Mouse (Mus musculus) ovary, adult 18-20 months (tissue): Measurements from ENCODE around the gene Slc22a3.

Experiments
- DNase-seq: peaks from one replicate; pipeline ENCODE4 v3.0.0; 2022; ENCODE audit warnings: low spot score, mixed read lengths

Gene Slc22a3

DNA sequence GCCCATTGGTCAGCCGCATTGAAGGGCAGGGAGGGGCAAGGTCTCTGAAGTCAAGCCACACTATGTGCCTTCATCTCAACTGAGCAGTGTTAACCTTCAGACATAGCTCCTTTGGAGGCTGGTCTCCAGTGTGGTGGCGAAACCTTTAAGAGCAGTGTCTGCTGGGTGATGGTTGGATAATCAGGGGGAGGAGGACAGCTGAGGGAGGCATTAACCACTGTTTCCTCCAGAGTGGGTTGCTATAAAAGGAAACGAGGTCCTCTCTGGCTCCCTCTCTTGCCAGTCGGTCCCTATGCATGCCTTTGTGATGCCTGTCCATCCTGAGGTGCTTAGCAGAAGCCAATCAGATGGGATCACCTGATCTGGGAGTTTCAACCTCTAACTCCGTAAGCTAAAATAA, 38.8 kb downstream of the Slc22a3 start:
- no peak for DNase-seq

DNA sequence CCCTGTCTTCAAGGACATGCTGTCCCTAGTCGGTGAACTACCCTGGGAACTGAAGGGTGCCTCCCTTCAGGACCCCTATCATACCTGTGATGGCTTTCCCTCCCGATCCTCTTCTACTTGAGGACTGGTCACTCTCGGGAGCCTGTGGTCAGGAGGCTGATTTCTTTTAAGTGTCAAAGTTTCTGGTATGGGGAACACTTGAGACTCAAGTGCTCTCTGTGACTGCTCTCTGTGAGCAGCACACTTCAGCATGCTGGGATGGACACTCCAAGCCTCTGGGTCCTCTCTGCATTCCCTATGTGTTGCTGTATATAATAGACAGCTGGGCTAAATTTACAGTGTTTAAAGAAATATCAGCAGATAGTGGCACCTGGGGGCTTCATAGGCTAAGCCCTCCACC, 39.9 kb downstream of the Slc22a3 start:
- no peak for DNase-seq

DNA sequence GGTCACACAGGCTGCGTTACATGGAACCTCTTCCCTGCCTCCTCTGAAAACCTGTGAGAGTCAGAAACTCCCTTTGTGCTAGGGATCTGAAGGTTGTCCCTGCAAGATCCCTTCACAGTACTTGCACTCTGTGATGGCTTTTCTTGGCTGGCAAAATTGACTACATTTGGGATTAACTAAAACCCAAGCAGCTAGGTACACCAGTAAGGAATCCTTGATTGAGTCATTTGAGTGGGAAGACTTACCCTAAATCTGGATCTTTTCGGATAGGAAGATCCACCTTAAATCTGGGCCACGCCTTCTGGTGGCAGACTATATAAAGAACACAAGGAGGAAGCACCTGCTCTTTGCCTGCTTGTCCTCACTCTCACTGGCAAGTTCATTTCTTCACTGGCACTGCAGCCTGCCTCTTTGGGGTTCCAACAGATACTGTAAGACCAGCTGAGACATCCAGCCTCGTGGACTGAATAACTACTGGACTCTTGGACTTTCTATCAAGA, 41.0 kb downstream of the Slc22a3 start:
- no peak for DNase-seq

DNA sequence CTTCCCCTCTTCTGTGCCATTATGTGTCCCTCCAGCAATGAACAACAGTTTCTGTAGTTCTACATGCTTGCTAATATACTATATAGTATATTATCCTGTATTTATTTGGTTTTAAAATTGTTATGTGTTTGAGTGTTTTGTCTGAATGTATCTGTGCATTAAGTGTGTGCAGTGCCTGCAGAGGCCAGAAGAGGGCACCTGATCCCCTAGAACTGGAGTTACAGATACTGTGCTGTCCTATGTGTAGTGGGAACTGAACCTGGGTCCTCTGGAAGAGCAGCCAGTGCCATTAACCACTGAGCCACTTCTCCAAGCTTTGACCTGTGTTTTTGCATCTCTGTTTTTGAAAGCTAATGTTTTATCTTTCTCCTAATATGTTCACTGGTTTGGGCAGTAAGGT, 46.3 kb downstream of the Slc22a3 start:
- DNase-seq, result no peak

DNA sequence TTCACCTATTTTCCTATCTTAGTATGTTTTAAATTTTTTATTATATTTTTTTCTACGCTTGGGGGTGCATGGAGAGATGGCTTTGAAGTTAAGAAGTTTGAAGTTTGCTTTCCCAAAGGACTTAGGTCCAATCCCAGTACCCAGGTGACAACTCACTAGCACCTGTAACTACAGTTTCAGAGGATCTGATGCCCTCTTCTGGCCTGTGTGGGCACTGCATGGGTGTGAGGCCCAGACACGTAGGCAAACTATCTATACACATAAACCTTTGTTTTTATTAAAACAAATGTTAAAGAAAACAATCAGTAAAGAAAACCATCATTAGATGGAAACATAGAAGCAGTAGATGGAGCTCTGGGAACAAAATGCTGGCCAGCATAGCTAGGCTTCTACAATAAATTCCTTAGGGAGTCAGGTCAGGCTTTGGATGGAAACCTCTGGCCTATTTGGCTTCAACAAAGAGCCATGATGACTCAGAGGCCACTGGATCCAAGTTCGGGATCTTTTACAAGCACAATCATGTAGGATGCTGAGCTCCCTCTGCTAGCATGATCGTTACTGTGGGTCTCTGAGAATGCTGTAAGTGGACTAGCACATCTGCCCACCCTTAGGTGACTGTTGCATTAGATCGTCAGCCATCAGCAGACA, 52.2 kb downstream of the Slc22a3 start:
- no peak for DNase-seq

DNA sequence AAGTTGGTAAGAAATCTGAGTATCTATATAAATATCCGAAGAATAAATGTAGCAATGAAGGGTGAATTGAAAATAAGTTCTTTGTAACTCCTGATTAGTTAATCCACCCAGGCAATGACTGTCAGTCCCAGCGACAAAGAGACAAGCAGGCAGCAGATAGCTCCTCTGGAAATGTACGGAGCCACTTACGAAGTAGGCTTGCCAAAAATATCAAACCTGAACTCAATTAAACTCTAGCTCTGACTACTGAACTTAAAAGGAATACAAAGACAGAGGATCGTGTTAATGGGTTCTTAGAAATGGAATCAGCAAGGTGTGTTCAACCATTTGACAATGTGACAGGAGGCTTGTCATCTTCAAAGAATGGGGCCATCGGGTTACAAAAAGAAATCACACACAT, 53.8 kb downstream of the Slc22a3 start:
- no peak for DNase-seq

DNA sequence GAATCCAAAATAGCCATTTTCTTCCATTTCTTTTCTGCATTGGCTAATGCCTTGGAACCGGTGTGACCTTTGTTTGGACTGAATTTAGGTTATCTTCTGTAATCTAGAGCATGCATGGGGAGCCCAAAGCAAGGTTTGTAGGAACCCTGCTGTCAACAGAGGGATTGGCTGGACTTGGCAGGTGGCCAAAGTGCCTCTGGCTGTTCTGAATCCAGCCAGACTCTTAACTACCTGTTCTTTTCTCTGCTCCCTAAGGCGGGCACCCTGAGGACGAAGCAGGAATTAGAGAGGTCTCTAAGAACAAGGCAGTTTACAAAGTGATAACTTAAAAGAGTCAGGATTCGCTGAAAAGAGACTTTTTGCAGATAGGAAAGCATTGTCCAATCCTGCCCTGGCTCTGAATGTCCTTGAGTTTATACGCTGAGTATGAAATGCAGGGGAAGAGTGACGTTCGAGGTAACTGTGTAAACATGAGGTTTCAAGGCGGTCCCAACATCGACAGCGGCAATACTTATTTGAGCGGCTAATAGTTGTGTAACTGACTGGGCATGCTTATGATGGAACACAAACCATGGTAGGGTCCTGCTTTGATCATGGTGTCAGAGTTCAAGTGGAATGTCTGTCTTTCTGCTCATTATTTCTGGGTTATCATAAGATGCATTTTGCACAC, 54.5 kb downstream of the Slc22a3 start:
- no peak for DNase-seq

DNA sequence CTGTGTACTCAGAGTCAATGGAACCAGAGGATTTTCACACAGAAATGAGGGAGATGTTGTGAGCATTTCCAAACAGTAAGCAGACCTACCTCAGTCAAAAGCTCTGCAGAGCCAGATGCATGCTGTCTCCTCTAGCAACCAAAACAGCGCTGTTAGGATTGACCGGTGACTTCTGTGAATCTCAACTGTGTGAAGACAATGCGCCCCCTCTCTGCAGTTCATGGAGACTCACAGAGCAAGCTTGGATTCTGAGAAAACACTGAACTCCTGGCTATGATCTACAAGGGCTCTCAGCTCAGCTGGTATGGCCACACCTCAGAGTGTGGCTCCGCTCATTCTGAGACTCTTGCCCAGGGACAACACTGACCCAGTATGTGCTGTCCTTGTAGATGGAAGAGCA, 56.3 kb downstream of the Slc22a3 start:
- DNase-seq, result no peak

DNA sequence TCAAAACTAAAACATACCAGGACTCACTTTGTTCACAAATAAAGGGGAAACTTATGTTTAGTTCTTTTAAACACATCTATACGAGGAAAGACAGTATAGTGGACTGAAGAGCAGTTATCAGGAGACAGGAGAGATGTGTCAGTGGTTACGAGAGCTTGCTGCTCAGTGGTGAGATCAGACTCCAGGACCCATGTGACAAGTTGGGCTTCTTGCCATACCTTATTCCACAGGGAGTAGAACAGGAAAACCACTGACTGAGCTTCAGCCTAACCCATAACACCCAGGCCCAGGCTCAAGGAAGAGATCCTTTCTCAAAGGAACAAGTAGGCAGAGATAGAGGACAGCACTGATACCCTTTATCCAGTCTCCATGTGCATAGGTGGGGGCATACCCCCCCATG, 62.9 kb downstream of the Slc22a3 start:
- no peak for DNase-seq

DNA sequence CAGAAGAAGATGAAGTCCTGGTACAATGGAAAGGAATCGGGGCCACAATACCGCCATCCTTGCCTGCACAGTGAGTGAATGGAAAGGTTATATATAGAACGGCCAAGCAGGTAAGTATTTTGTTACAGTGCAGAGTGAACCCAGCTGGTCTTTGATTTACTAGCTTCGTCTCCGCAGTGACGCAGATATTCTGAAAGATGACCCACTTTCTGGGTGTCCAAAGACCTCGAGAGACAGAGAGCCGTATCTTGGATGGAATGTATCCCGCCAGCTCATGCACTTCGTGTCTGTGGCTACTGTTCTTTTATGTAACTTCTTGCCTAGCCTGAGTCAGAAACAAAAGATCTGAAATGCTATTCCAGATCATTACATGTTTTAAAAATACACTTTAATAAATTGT, 69.7 kb downstream of the Slc22a3 start:
- DNase-seq, result no peak

DNA sequence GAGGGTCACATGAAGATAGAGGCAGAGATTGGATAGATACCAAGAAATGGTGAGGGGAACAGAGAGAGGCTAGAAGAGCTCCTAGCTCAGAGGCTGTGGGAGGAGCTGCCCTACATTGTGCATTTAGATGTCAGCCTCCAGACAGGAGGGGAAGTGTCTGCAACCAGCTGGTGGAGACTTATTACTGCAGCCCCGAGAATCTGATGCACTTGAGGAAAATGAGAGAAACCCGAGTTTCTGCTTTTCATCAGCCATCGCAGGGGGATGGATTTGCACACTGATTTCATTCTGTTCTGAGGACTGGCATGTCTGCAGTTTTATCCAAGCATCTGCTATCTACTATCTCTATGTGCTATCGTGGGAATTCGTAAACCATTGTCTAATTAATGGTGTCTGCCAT, 75.8 kb downstream of the Slc22a3 start:
- DNase-seq, result no peak

DNA sequence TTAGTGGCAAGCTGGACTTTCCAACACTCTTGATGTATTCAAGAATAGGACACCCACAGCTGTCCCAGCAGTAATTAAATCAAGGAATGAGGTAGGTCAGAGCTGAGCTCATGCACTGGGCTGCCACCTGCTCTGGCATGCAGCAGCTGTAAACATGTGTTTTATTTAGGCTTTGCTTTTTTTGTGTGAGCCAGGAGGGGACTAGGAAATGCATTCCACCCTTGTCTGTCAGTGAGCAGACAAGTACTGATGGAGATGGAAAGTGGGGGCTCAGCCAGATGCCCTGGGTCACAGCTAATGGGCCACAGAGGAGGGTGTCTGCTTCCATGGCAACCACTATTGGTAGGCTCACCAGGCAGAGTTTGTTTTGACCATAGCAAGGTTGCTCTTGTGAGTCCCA, 79.1 kb downstream of the Slc22a3 start:
- peak; percentile 17 for DNase-seq

DNA sequence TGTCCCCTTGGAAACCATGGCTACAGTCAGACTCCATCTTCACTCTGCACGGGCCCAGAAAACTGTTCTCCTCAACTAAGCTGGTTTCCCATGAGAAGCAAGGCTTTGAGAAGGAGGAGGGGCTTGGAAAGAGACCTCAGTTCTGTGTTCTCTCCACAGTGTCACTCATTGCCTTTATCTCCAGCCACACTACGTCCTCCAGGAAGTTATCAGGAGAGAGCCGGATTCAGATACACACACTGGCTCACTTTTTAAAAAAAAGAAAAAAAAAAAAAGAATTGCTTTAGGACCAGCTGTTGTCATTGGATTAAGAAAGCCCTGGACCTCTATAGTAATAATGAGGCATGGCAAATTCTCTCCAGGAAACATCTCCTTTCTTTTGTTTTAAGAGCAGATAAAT, 80.3 kb downstream of the Slc22a3 start:
- no peak for DNase-seq

DNA sequence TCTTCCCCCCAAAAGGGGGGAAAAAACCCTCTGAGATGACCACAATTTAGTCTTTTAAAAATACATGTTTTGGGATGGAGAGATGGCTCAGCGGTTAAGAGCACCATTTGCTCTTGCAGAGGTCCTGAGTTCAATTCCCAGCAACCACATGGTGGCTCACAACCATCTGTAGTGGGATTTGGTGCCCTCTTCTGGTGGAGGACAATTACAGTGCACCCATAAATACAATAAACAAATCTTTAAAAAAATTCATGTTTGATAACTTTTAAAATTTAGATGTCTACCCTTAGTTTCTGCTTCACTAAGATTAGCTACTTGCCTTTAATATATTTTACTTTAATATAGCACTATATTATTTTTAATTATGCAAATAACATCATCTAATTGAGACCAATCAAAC, 85.4 kb downstream of the Slc22a3 start:
- no peak for DNase-seq

DNA sequence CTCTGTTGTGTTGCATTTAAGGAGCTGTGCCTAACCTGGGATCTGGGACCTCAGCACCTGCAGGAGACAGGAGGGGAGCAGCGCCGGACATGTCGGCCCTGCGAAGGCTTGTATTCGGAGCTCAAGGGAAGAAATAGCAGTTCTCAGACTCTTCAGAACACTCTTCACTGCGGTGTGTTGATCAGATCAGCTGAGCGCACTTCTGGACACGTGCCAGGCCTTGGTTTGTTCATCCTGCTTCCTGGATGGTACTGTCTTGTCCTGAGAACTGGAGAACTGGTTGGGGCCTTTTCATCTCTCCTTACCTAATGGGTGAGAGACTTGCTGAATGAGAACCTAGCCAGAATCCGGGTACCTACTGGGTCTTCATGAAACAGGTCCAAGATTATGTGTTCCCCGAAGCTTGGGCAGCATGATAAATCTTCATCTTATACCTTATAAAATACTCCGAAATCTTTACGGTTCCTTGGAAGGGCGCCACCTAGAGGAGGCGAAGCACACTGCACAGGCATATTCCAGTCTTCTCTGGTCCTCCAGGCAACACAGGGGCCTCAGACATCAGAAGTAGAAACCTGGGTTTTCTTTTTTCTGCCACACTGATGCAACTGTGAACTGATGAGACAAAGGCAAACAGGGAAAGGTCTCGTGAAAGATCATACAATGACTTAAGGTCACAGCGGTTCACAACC, 86.5 kb downstream of the Slc22a3 start:
- DNase-seq, result no peak

DNA sequence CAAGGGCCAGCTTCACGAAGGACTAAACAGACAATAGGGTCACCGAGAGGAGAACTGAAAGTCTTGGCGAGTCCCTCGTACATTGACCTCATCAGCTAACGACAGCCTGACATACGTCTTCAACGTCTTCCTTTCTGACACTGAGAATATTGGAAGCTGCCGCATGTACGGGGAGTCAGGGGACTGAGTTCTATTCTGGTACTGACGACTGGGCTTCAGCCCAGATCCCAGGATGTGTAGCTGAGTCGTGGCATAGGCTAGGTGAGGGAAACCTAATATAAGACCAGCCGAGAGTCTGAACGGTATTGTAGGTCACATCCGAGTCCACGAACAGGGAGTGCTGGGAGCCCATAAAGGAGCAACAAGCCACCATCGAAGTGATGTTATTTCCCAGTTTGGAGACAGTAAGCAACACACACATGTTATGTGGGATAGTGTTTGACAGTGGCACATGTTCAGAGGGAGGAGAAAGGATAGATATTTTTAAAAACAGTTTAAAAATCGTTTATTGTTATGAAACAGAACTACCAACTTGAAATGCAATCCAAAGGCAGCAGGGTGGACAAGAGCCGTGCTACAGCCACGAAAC, 87.9 kb downstream of the Slc22a3 start:
- DNase-seq, result no peak

DNA sequence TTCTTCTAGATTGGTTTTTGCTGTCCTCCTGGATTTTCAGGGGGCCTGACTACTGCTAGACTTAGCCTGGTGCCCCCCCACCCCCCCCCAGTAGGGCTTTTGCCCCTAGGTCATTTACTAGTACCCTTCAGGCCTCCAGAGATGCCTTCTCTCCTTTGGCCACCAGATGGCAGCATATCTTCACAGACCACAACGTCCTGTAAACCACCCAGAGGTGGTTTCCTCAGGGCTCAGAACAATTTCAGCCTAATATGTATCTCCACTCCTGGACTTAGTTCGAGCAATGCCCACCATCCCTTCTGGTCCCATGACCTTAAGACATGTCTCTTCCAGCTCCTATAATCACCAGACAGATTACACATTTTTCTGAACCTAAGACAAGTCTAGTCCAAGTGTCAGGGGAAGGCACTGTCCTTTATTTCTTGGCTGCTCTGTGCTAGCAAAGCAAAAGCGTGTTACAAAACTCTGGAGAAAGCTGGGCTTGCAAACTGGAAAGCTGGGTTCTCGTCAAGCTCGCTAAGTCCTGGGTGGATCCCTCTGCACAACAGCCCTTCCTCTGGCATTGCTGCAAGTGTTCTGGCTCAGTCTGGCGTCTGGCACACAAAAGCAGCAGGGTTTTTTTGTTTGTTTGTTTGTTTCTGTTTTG, 91.1 kb downstream of the Slc22a3 start:
- peak; percentile 20 for DNase-seq

DNA sequence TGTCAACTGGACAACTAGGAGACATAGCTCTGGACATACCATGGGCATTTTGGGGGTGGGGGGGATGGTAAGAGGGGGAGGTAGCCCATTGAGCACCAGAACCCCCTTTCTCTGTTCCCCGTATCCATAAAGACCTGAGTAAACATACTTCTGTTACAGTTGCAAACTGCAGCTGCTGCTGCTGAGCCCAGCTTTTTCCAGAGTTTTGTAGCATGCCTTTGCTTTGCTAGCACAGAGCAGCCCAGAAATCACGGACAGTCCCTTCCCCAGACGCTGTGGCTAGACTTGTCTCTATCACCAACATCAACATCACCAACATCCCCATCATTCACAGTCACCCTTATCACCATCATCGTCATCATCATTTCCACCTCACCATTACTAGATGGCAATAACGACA, 91.8 kb downstream of the Slc22a3 start:
- no peak for DNase-seq

DNA sequence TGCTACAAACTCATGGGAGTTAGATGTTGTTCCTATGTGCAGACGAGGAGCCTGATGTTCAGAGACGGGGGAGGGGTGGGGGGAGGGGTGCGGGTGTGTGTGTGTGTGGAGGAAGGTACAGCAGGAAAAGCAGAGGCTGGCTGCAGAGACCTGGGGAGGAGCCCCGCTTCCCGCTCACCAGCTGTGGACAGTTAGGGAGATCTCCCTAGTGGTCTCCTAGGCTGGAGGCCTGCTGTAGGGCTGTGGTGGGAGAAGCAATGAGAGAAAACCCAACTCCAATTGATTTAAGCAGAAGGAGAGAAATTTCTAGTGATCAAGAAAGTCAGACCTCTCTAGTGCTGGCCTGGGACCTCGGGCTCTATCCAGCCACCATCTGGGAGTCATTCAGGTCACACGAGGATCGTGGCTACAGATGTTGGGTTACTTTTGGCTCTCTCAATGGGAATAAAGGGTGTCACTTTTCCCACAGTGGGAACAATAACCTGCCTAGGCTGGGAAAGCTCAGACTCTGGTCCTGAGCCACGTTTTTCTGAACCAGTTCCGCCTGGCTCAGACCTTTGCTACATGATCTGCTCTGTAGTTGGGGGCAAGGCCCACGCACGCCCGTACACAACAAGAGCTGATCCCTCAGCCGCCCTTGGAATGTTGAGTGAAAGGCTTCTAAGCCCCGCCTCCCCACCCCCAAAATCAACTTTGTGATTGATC, 92.3 kb downstream of the Slc22a3 start:
- no peak for DNase-seq

DNA sequence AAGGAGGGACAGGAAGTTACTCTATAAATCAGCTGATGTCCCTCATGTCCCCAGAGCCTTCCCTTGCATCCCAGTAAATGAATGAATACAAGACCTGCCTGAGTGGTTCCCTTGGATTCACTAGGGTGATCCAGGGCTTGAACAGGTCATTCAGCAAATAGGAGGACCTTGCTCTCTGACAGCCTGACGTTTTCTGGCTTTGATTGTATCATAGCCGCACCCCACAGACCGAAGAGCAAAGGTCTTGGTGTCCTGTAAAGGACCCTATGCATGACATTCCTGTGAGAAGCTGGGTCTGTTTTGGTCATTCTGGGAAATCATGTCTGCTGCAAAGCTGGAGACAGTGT, 94.6 kb downstream of the Slc22a3 start:
- no peak for DNase-seq

DNA sequence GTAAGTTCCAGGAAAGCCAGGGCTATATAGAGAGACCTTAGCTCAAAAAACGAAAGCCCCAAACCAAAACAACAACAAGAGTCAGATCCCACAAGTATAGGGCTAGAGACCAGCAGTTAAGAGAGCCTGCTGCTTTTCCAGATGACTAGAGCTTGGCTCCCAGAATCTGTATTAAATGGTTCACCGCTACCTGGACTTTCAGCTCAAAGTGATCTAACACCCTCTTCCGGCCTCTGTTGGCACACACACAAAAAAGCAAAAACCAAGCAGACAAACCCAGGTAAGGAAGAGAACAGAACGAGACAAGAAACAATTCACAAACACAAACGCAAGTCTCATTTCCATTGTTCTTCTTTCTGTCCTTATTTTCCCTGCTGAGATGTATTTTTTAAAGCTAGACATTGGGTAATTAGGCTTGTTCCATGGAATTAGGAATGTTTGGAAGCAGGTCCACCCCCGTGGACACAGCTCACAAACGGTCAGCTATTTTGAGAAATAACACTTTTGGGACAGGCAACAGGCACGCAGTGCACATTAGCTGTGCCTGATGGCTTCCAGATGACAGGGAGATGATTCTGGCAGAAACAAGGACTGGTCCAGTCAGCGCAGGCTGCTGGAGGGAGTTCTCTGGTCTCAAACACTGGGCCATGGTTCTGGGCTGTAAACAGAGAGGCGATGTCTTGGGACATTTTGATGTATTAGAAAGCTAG, 95.2 kb downstream of the Slc22a3 start:
- no peak for DNase-seq
